Mouse (Mus musculus) testis, adult 2 months (tissue): ENCODE measurements at regions not wholly inside any gene's neighbourhood (a gene's known extent, or its start where the extent isn't known, plus 50 kb on each side); places are given as distances from the start of the nearest gene placed in this dataset.

ENCODE experiments used
- CTCF ChIP-seq: fragments of 200-500 bp; IDR thresholded peaks from 2 replicates; pipeline ENCODE4 v1.5.1; 2012; ENCODE audit warnings: low read depth, mild to moderate bottlenecking, inconsistent platforms, low read length, moderate library complexity; ENCODE audit not compliant: control insufficient read depth, insufficient read depth, insufficient replicate concordance
- POLR2A ChIP-seq: fragments of 200-500 bp; IDR thresholded peaks from 2 replicates; pipeline ENCODE4 v1.6.1; 2012; ENCODE audit warnings: low read depth, mild to moderate bottlenecking, inconsistent platforms, low read length, moderate library complexity; ENCODE audit not compliant: control insufficient read depth

GRCm38 (mm10) chr3:63092901-63093300 is 148.4 kb upstream of the Mme start:
- TF ChIP-seq POLR2A = no peak
- no peak for TF ChIP-seq CTCF
